Mouse (Mus musculus) midbrain, postnatal 0 days (tissue): Measurements from ENCODE around the gene Wdfy4. TPM values are rescaled to one million over a fixed set of nuclear protein-coding genes. Genes with fewer than 3 reads are reported as not detected.

Experiments
- ATAC-seq: fragments of 200-750 bp; cut with Nextera tagmentation; 2 replicates; pipeline ENCODE4 v1.8.0; 2017; ENCODE audit warnings: moderate number of reproducible peaks, mild to moderate bottlenecking, moderate TSS enrichment, moderate library complexity; ENCODE audit not compliant: low FRiP score
- DNase-seq: peaks from one replicate; pipeline ENCODE4 v3.0.0-alpha.2; 2015; ENCODE audit warnings: low spot score
- H3K27ac ChIP-seq: fragments of 300-500 bp; sonication (generic); 2 replicates; pipeline ENCODE4 v1.5.1; 2014; ENCODE audit warnings: low read depth, mild to moderate bottlenecking, low read length, mixed read lengths
- H3K27me3 ChIP-seq: fragments of 300-500 bp; sonication (generic); 2 replicates; pipeline ENCODE4 v1.6.1; 2014; ENCODE audit warnings: low read length, control low read depth, mixed read lengths; ENCODE audit not compliant: insufficient read depth
- H3K36me3 ChIP-seq: fragments of 300-500 bp; sonication (generic); 2 replicates; pipeline ENCODE4 v1.6.1; 2014; ENCODE audit warnings: low read length, control low read depth, mixed read lengths; ENCODE audit not compliant: insufficient read depth
- H3K4me1 ChIP-seq: fragments of 300-500 bp; sonication (generic); 2 replicates; pipeline ENCODE4 v1.6.1; 2014; ENCODE audit warnings: mild to moderate bottlenecking, control low read depth, antibody characterized with exemption, low read length, mixed read lengths; ENCODE audit not compliant: insufficient read depth
- H3K4me2 ChIP-seq: fragments of 300-500 bp; sonication (generic); 2 replicates; pipeline ENCODE4 v1.6.1; 2014; ENCODE audit warnings: low read depth, mild to moderate bottlenecking, low read length, mixed read lengths; ENCODE audit not compliant: poor library complexity, severe bottlenecking
- H3K4me3 ChIP-seq: fragments of 300-500 bp; sonication (generic); 2 replicates; pipeline ENCODE4 v1.5.1; 2014; ENCODE audit warnings: low read depth, mild to moderate bottlenecking, low read length, moderate library complexity
- H3K9ac ChIP-seq: fragments of 300-500 bp; sonication (generic); replicated peaks from 2 replicates; pipeline ENCODE4 v1.6.1; 2014; ENCODE audit warnings: mild to moderate bottlenecking, low read length, moderate library complexity, mixed read lengths; ENCODE audit not compliant: poor library complexity, severe bottlenecking
- H3K9me3 ChIP-seq: fragments of 300-500 bp; sonication (generic); 2 replicates; pipeline ENCODE4 v1.6.1; 2016; ENCODE audit warnings: low read length, control low read depth
- CTCF ChIP-seq: IDR thresholded peaks from 2 replicates; pipeline ENCODE4 v1.5.1; 2016; ENCODE audit warnings: antibody characterized with exemption, mild to moderate bottlenecking
- WGBS: fragments of 180-500 bp; shearing (Covaris S2); extraction: QIAGEN DNeasy Blood & Tissue Kit; methylation state at CpG from one replicate; pipeline ENCODE4 v1.1.7; 2014; 5-methylcytosine and 5-hydroxymethylcytosine counted together
- polyA plus RNA-seq: library from polyadenylated mRNA; unstranded; fragments of >200 nt; fragmentation: Nextera tagmentation; extraction: Ambion mirVana; gene quantifications from 2 replicates; pipeline ENCODE4 v1.2.1, GENCODE M21; 2015
- total RNA-seq: library from RNA; depleted of rRNA; stranded (reverse); fragments of >200 nt; gene quantifications from 2 replicates; pipeline ENCODE4 v1.2.3, GENCODE M21; 2014; rRNA removed

Gene Wdfy4
- 1.4 and 7.8 TPM in 2 replicates for total RNA-seq
- polyA plus RNA-seq: 0.02 and 0.06 TPM in 2 replicates

DNA sequence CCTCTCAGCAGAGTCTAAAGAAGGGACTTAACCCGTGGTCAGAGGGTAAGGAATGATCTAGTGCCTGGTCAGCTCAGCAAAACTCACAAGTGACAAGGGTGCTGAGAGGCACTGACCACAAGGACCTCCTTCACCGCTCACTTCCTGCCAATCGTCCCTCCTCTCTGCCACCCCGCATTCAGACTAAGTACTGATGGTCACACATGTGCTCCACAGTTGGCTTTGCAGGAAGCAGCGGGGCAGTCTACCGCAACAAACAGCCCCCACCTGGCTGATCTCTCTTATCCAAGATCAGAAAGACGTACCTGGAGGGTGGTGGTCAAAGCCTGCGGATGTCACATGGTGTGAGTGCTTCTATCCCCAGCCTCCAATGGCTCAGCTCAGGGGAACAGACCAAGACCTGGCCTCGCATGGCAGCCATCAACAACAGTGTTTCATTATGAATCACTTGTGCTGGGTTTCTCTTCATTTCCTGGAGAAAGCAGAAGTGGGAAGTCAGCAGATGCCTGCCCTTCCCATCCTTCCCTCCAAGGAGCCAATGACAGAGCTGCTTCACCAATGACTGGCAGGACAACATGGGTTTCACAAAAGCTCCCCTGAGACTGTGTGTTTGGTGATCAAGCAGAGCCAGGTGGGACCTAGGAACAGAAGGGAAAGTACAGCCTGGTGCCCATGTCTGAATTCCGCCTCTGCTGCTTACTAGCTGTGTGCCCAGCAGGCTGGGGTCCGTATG is at the start of gene Wdfy4:
Gene Wdfy4, minus strand, starts transcription at position 441 of the 733 bp plus-strand sequence.
- H3K36me3 ChIP-seq: no peaks in the 10 kb centered on the region
- WGBS: 89% methylated on average over 11 of the region's 11 CpGs
- no peak within 1 kb of the TSS for H3K4me3 ChIP-seq
- ATAC-seq (no peak), DNase-seq (no peak)
- no peak within 1 kb of the TSS for H3K27ac ChIP-seq
- H3K27me3 ChIP-seq: no peaks in the 10 kb centered on the region
- H3K4me2 ChIP-seq: no peak within 1 kb of the TSS
- TF ChIP-seq CTCF: no peak
- no peaks in the 10 kb centered on the region for H3K4me1 ChIP-seq
- H3K9ac ChIP-seq: no peak within 1 kb of the TSS
- H3K9me3 ChIP-seq: no peaks in the 10 kb centered on the region

DNA sequence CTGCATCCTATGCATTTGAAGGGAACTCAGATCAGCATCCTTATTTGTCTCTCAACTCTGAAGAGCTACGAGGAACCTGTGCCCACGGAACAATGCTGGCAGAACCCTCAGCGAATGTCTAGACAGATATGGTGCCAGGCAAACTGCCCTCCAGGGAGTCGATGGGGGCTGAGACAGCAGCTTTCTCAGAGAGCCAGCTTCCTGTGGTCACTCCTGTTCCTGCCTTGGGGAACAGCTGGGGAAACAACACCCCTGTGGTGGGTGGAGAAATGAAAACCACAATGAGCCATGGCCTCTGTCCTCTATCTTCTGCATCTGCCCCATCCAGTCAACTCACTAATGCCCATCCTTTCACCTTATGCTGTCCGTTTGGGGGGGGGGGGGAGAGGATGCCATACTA is 46.7 kb upstream of the Wdfy4 start:
- 80% methylated on average over 5 of the region's 5 CpGs for WGBS
- H3K4me1 ChIP-seq: no peaks in the 10 kb centered on the region
- H3K9ac ChIP-seq: no peak overlapping the region
- TF ChIP-seq CTCF: no peak
- no peak for DNase-seq
- ATAC-seq: no peak
- H3K9me3 ChIP-seq: no peaks in the 10 kb centered on the region
- H3K4me2 ChIP-seq: no peak overlapping the region
- H3K27ac ChIP-seq: no peak overlapping the region
- no peaks in the 10 kb centered on the region for H3K27me3 ChIP-seq
- no peak overlapping the region for H3K4me3 ChIP-seq
- no peaks in the 10 kb centered on the region for H3K36me3 ChIP-seq

DNA sequence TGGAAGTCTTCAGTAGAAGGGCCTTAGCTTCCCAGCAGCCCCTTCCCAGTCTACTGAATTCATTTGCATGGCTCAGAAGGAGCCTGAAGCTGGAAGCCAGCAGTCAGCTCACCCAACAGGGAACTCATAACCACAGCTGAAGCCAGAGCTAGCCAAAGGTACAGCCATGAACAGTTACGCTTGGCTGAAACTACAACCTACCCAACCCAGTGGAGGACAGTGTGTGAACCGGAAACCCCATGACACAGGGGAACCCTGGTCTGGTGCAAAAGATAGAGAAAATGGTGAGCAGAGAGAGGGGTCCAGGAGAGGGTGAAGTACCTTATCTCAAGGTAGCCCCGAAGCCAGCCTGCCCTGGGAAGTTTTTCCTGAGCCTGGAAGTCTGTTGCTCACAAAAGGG is 46.0 kb upstream of the Wdfy4 start:
- no peak for TF ChIP-seq CTCF

DNA sequence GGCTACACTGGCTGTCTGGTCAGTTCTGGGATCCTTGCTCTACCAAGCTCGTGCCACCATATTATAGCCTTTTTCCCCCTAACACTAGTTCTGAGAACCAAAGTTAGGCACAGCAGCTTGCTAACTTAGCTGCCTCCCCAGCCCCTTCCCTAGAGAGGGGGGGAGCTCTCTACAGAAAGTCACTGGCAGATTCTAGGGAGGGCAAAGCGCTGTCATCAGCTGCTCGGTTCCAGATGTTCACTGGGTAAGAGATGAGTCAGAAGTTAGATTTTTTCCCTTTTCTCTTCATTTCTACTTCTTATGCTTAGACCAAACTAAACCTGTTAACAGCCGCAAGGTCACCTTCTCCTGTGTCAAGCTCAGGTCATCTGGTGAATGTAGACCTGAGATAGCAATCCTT is 45.4 kb upstream of the Wdfy4 start:
- H3K4me1 ChIP-seq: no peaks in the 10 kb centered on the region
- no peak for TF ChIP-seq CTCF
- 88% methylated on average over 4 of the region's 4 CpGs for WGBS

More for the DNA sequence above, 46.0 kb upstream of the Wdfy4 start:
- Histone ChIP-seq H3K4me3 (no peak overlapping the region), H3K9me3 (no peaks in the 10 kb centered on the region), H3K27ac (no peak overlapping the region), H3K27me3 (no peaks in the 10 kb centered on the region), H3K9ac (no peak overlapping the region), H3K4me1 (no peaks in the 10 kb centered on the region), H3K36me3 (no peaks in the 10 kb centered on the region), H3K4me2 (no peak overlapping the region)
- DNase-seq (no peak), ATAC-seq (no peak)
- WGBS: 93% methylated on average over 3 of the region's 3 CpGs

DNA sequence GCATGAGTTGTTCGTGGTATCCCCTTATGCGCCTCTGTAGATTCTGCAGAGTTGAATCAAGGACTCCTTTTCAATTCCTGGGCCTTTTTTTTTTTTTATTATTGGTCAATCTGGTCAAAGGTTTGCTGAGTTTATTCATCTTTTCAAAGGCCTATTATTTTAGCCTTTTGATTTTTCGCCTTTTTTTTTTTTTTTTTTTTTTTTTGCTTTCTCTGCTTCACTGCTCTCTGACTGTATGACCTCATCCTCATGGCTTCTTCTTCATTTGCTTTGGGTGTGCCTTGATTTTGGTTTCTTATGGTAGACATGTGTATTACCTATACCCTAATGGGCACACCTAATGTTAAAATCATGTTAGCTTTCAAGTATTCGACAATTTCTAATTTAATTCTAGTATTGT is 39.9 kb upstream of the Wdfy4 start:
- H3K27me3 ChIP-seq: no peaks in the 10 kb centered on the region
- no peak overlapping the region for H3K9ac ChIP-seq
- no peak overlapping the region for H3K4me3 ChIP-seq
- no peaks in the 10 kb centered on the region for H3K9me3 ChIP-seq
- TF ChIP-seq CTCF: no peak
- no peak for ATAC-seq
- no peak for DNase-seq
- WGBS: 93% methylated on average over 4 of the region's 4 CpGs
- H3K27ac ChIP-seq: no peak overlapping the region
- H3K36me3 ChIP-seq: no peaks in the 10 kb centered on the region
- H3K4me1 ChIP-seq: no peaks in the 10 kb centered on the region
- H3K4me2 ChIP-seq: no peak overlapping the region

More for the DNA sequence above, 45.4 kb upstream of the Wdfy4 start:
- H3K9me3 ChIP-seq: no peaks in the 10 kb centered on the region
- no peaks in the 10 kb centered on the region for H3K27me3 ChIP-seq
- no peak overlapping the region for H3K9ac ChIP-seq
- DNase-seq: no peak
- H3K4me3 ChIP-seq: no peak overlapping the region
- H3K36me3 ChIP-seq: no peaks in the 10 kb centered on the region
- H3K4me2 ChIP-seq: no peak overlapping the region
- H3K27ac ChIP-seq: no peak overlapping the region
- no peak for ATAC-seq

DNA sequence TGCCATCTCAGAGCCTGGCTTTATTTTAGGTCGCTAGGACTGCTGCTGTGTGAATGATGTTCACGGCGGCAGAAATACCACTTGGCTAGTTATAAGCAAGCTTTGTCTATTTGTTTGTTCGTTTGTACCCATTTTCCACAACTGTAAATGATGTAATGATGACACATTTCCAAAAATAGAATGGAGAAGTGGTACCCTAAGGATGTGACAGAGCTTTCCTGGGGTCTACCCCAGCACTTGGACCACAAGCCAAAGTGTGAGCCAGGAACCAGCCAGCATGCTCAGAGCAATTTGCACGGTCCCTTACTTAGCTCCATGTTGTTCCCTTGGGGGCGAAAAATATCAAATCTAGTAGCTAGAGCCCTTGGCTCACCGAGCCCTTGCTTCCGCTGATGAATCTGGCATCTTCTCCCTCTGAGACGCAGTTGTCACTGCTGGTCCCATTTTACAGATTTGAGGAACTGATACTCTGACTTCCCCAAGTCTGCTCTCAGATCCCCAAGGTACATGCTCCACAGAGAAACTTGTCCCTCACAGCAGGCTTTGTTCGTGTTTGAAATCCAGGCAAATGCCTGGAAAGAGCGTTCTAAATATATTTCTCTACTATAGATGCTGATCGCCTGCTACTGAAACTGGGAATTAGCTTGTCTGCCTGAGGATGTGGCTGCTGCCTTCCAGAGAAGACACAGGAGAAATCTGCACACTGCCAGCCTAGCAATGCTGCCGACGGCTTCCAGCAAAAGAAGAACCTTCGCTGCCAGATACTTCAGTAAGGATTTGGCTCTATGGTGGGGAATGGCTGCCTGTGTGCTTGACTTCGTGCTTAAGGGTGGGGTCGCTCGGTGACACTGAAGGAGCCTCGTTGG is 31.3 kb upstream of the Wdfy4 start:
- DNase-seq: no peak

More for the DNA sequence above, 31.3 kb upstream of the Wdfy4 start:
- Histone ChIP-seq H3K9me3 (no peaks in the 10 kb centered on the region), H3K27ac (no peak overlapping the region), H3K9ac (no peak overlapping the region), H3K36me3 (no peaks in the 10 kb centered on the region), H3K27me3 (peaks cover 6% of the 10 kb centered on the region; the same call in 1 of the 2 replicates), H3K4me2 (no peak overlapping the region), H3K4me3 (no peak overlapping the region), H3K4me1 (no peaks in the 10 kb centered on the region)
- TF ChIP-seq CTCF: no peak
- no peak for ATAC-seq
- 82% methylated on average over 19 of the region's 19 CpGs for WGBS
